Comparison of ENCODE assay signal across 14 mouse cellular contexts in genomic region chr8:111594044-111594840, GRCm38 (mm10). TPM values are rescaled to one million over a fixed set of nuclear protein-coding genes. Genes with fewer than 3 reads are reported as not detected.
A peak's percentile ranks its signal among the peaks of the same experiment; 100 is the strongest.
DNase-seq lines count a peak whose midpoint lies in the region; ATAC-seq and TF ChIP-seq lines count a peak whose summit lies in the region.
"Had no signal": no experiment of that assay in that cellular context is flagged by ENCODE, and none has a peak within 500 bp of the region (broad histone marks: within the 10 kb centered on the region; RNA-seq: fewer than 3 reads in every experiment).

No protein-coding gene starts in this region.

- H3K4me3 ChIP-seq in heart, embryonic 13.5 days: no peak overlapping the region
- H3K4me3 ChIP-seq in lung, postnatal 0 days (ENCODE audit: low read depth, low read length): no peak overlapping the region
- no peak overlapping the region for H3K4me3 ChIP-seq in bone marrow macrophage, adult 2 months (ENCODE audit: insufficient read depth, low read length)
- no peak overlapping the region for H3K4me3 ChIP-seq in intestine, postnatal 0 days (ENCODE audit: low read depth, low read length)
- H3K4me3 ChIP-seq: erythroblast, embryonic 14.5 days; liver, embryonic 12.5 days; midbrain, embryonic 15.5 days had no signal

- no peaks in the 10 kb centered on the region for H3K9me3 ChIP-seq in heart, embryonic 13.5 days
- H3K9me3 ChIP-seq in lung, postnatal 0 days (ENCODE audit: low read length): no peaks in the 10 kb centered on the region
- H3K9me3 ChIP-seq in intestine, postnatal 0 days (ENCODE audit: control insufficient read depth): no peaks in the 10 kb centered on the region
- H3K9me3 ChIP-seq: liver, embryonic 12.5 days; midbrain, embryonic 15.5 days had no signal

- WGBS in heart, embryonic 13.5 days: 65% methylated on average over 3 of the region's 3 CpGs
- 64% methylated on average over 3 of the region's 3 CpGs for WGBS in lung, postnatal 0 days
- 83% methylated on average over 3 of the region's 3 CpGs for WGBS in intestine, postnatal 0 days

- H3K27ac ChIP-seq in heart, embryonic 13.5 days (replicated peaks): peak overlapping the region; percentile 91
- peak overlapping the region; percentile 81; the same call in 1 of the 2 replicates for H3K27ac ChIP-seq in lung, postnatal 0 days (ENCODE audit: low read length)
- peak overlapping the region; percentile 24; the same call in 1 of the 2 replicates for H3K27ac ChIP-seq in bone marrow macrophage, adult 2 months (ENCODE audit: insufficient read depth, low read depth, low read length)
- H3K27ac ChIP-seq in intestine, postnatal 0 days (ENCODE audit: low read depth, low read length): no peak overlapping the region
- H3K27ac ChIP-seq: midbrain, embryonic 15.5 days had no signal

- no peak for TF ChIP-seq EP300 in lung, postnatal 0 days (IDR thresholded peaks at IDR 0.05)

- intact Hi-C loops in heart, postnatal 25 days (cut with DNase I): no loop called here

- peaks cover 68% of the 10 kb centered on the region for H3K4me1 ChIP-seq in heart, embryonic 13.5 days
- H3K4me1 ChIP-seq in lung, postnatal 0 days (ENCODE audit: insufficient read depth, low read depth, low read length): peaks cover 30% of the 10 kb centered on the region; the same call in 1 of the 2 replicates
- H3K4me1 ChIP-seq in bone marrow macrophage, adult 2 months (ENCODE audit: control insufficient read depth, insufficient read depth, low read length): peaks cover 78% of the 10 kb centered on the region
- peaks cover 21% of the 10 kb centered on the region for H3K4me1 ChIP-seq in intestine, postnatal 0 days (replicated peaks; ENCODE audit: control insufficient read depth, insufficient read depth, low read length)

- no peak for TF ChIP-seq POLR2A in bone marrow macrophage, adult 2 months (IDR thresholded peaks at IDR 0.05; ENCODE audit: borderline replicate concordance, low read depth, low read length)

- peaks cover 4% of the 10 kb centered on the region for H3K36me3 ChIP-seq in heart, embryonic 13.5 days
- no peaks in the 10 kb centered on the region for H3K36me3 ChIP-seq in lung, postnatal 0 days (ENCODE audit: insufficient read depth, low read length)
- H3K36me3 ChIP-seq in intestine, postnatal 0 days (ENCODE audit: control insufficient read depth, insufficient read depth): no peaks in the 10 kb centered on the region
- H3K36me3 ChIP-seq: liver, embryonic 12.5 days; midbrain, embryonic 15.5 days had no signal

- TF ChIP-seq CTCF in lung, postnatal 0 days (IDR thresholded peaks at IDR 0.05): no peak
- TF ChIP-seq CTCF in bone marrow macrophage, adult 2 months (IDR thresholded peaks at IDR 0.05; ENCODE audit: low read depth, low read length): no peak
- TF ChIP-seq CTCF in intestine, postnatal 0 days (IDR thresholded peaks at IDR 0.05; ENCODE audit: low read depth): no peak

- no peaks in the 10 kb centered on the region for H3K27me3 ChIP-seq in heart, embryonic 13.5 days (replicated peaks)
- H3K27me3 ChIP-seq in lung, postnatal 0 days (replicated peaks; ENCODE audit: insufficient read depth, low read length): no peaks in the 10 kb centered on the region
- H3K27me3 ChIP-seq in intestine, postnatal 0 days (replicated peaks; ENCODE audit: control insufficient read depth, insufficient read depth, low read length): no peaks in the 10 kb centered on the region
- H3K27me3 ChIP-seq: liver, embryonic 12.5 days; midbrain, embryonic 15.5 days had no signal

- no peak overlapping the region for H3K9ac ChIP-seq in heart, embryonic 13.5 days
- no peak overlapping the region for H3K9ac ChIP-seq in lung, postnatal 0 days (replicated peaks; ENCODE audit: low read depth)
- H3K9ac ChIP-seq in intestine, postnatal 0 days (ENCODE audit: low read depth, low read length): no peak overlapping the region
- H3K9ac ChIP-seq: liver, embryonic 12.5 days; midbrain, embryonic 15.5 days had no signal

- DNase-seq in heart, postnatal 25 days (ENCODE audit: low spot score): no peak
- DNase-seq in lung, postnatal 0 days (ENCODE audit: low spot score): no peak
- DNase-seq in lung, postnatal 36 days: no peak
- peak; percentile 57 for DNase-seq in thymus, postnatal 14 days
- DNase-seq: adrenal gland, adult 2 months; cerebellum, postnatal 14 days; kidney, postnatal 10 days had no signal

- no peak for ATAC-seq in heart, embryonic 13.5 days (ENCODE audit: extremely low read depth, insufficient number of reproducible peaks, low FRiP score, low TSS enrichment)
- ATAC-seq in lung, postnatal 0 days: no peak
- ATAC-seq in intestine, postnatal 0 days: no peak
- ATAC-seq: liver, embryonic 12.5 days; midbrain, embryonic 15.5 days had no signal

- no peak overlapping the region for H3K4me2 ChIP-seq in heart, embryonic 13.5 days
- no peak overlapping the region for H3K4me2 ChIP-seq in lung, postnatal 0 days (replicated peaks; ENCODE audit: low read depth, low read length)
- H3K4me2 ChIP-seq in intestine, postnatal 0 days (replicated peaks; ENCODE audit: low read depth): no peak overlapping the region
- H3K4me2 ChIP-seq: midbrain, embryonic 15.5 days had no signal

RNA-seq across cellular contexts. Expression of gene Ldhd, which starts 35.9 kb away (rescaled TPM):
- polyA plus RNA-seq in heart, embryonic 13.5 days (2015; fragmentation: Nextera tagmentation; extraction: Ambion mirVana): 0.44 and 0.65 TPM in 2 replicates
- total RNA-seq in heart, postnatal 25 days (2021): 10 to 100 TPM; 25.1 to 28.1 TPM
- 1.6 and 1.7 TPM in 2 replicates for polyA plus RNA-seq in lung, postnatal 0 days (2015; fragmentation: Nextera tagmentation; extraction: Ambion mirVana)
- 0.24 and 0.43 TPM in 2 replicates for polyA plus RNA-seq in bone marrow macrophage, adult 2 months (2012; ENCODE audit: insufficient read depth, insufficient read length, missing spikeins)
- 5.8 and 6.5 TPM in 2 replicates for polyA plus RNA-seq in intestine, postnatal 0 days (2015; fragmentation: Nextera tagmentation; extraction: Ambion mirVana)
- total RNA-seq: neutrophil, adult 5-6 weeks had no signal
- polyA plus RNA-seq: erythroblast, embryonic 14.5 days had no signal

RNA-seq across cellular contexts. Expression of gene Zfp1, which starts 49.0 kb away (rescaled TPM):
- polyA plus RNA-seq in heart, embryonic 13.5 days (2015; fragmentation: Nextera tagmentation; extraction: Ambion mirVana): 12.9 and 13.8 TPM in 2 replicates
- 1 to 10 TPM; 7.4 to 7.5 TPM for total RNA-seq in heart, postnatal 25 days (2021)
- 11.1 and 11.5 TPM in 2 replicates for polyA plus RNA-seq in lung, postnatal 0 days (2015; fragmentation: Nextera tagmentation; extraction: Ambion mirVana)
- 7.0 and 8.4 TPM in 2 replicates for polyA plus RNA-seq in bone marrow macrophage, adult 2 months (2012; ENCODE audit: insufficient read depth, insufficient read length, missing spikeins)
- 6.9 and 7.8 TPM in 2 replicates for polyA plus RNA-seq in intestine, postnatal 0 days (2015; fragmentation: Nextera tagmentation; extraction: Ambion mirVana)

RNA-seq across cellular contexts. Expression of gene Znrf1, which starts 58.3 kb away (rescaled TPM):
- polyA plus RNA-seq in heart, embryonic 13.5 days (2015; fragmentation: Nextera tagmentation; extraction: Ambion mirVana): 19.7 and 20.1 TPM in 2 replicates
- total RNA-seq in heart, postnatal 25 days (2021): 10 to 100 TPM; 57.0 to 59.8 TPM
- polyA plus RNA-seq in lung, postnatal 0 days (2015; fragmentation: Nextera tagmentation; extraction: Ambion mirVana): 24.5 and 31.6 TPM in 2 replicates
- 88.8 and 97.7 TPM in 2 replicates for polyA plus RNA-seq in bone marrow macrophage, adult 2 months (2012; ENCODE audit: insufficient read depth, insufficient read length, missing spikeins)
- polyA plus RNA-seq in intestine, postnatal 0 days (2015; fragmentation: Nextera tagmentation; extraction: Ambion mirVana): 11.7 and 13.3 TPM in 2 replicates
